Mouse (Mus musculus) liver, embryonic 15.5 days (tissue): Measurements from ENCODE around the gene Slc11a2. TPM values are rescaled to one million over a fixed set of nuclear protein-coding genes. Genes with fewer than 3 reads are reported as not detected.
A peak's percentile ranks its signal among the peaks of the same experiment; 100 is the strongest.
"Not testable (repeated sequence)": the region's sequence is repeated elsewhere in the genome, so short reads cannot be mapped to it uniquely, and the experiment has no call there.

Experiments
- ATAC-seq: fragments of 200-750 bp; cut with Nextera tagmentation; 2 replicates; pipeline ENCODE4 v1.8.0; 2017; ENCODE audit warnings: moderate number of reproducible peaks, mild to moderate bottlenecking, moderate library complexity; ENCODE audit not compliant: insufficient read depth
- H3K27ac ChIP-seq: fragments of 300-500 bp; sonication (generic); replicated peaks from 2 replicates; pipeline ENCODE4 v1.5.1; 2015; ENCODE audit warnings: mild to moderate bottlenecking, inconsistent platforms
- H3K27me3 ChIP-seq: fragments of 300-500 bp; sonication (generic); 2 replicates; pipeline ENCODE4 v1.6.1; 2015; ENCODE audit warnings: mild to moderate bottlenecking, inconsistent platforms
- H3K36me3 ChIP-seq: fragments of 300-500 bp; sonication (generic); replicated peaks from 2 replicates; pipeline ENCODE4 v1.6.1; 2015; ENCODE audit warnings: moderate library complexity, mild to moderate bottlenecking, inconsistent platforms
- H3K4me1 ChIP-seq: fragments of 300-500 bp; sonication (generic); replicated peaks from 2 replicates; pipeline ENCODE4 v1.6.1; 2015; ENCODE audit warnings: inconsistent platforms
- H3K4me2 ChIP-seq: fragments of 300-500 bp; sonication (generic); 2 replicates; pipeline ENCODE4 v1.6.1; 2015; ENCODE audit warnings: moderate library complexity, mild to moderate bottlenecking, inconsistent platforms
- H3K4me3 ChIP-seq: fragments of 300-500 bp; sonication (generic); replicated peaks from 2 replicates; pipeline ENCODE4 v1.5.1; 2015; ENCODE audit warnings: mild to moderate bottlenecking, inconsistent platforms
- H3K9ac ChIP-seq: fragments of 300-500 bp; sonication (generic); 2 replicates; pipeline ENCODE4 v1.6.1; 2015; ENCODE audit warnings: moderate library complexity, mild to moderate bottlenecking, inconsistent platforms
- H3K9me3 ChIP-seq: fragments of 300-500 bp; sonication (generic); replicated peaks from 2 replicates; pipeline ENCODE4 v1.6.1; 2016; ENCODE audit warnings: inconsistent platforms
- WGBS: fragments of 180-500 bp; shearing (Covaris S2); methylation state at CpG from one replicate; pipeline ENCODE4 v1.1.7; 2015; ENCODE audit warnings: mixed read lengths; ENCODE audit not compliant: insufficient replicate concordance; 5-methylcytosine and 5-hydroxymethylcytosine counted together
- polyA plus RNA-seq: library from polyadenylated mRNA; unstranded; fragments of >200 nt; fragmentation: Nextera tagmentation; extraction: Ambion mirVana; gene quantifications from 2 replicates; pipeline ENCODE4 v1.2.1, GENCODE M21; 2015

Gene Slc11a2
- polyA plus RNA-seq, 1 experiment from 2014 or later: 39.7 TPM

DNA sequence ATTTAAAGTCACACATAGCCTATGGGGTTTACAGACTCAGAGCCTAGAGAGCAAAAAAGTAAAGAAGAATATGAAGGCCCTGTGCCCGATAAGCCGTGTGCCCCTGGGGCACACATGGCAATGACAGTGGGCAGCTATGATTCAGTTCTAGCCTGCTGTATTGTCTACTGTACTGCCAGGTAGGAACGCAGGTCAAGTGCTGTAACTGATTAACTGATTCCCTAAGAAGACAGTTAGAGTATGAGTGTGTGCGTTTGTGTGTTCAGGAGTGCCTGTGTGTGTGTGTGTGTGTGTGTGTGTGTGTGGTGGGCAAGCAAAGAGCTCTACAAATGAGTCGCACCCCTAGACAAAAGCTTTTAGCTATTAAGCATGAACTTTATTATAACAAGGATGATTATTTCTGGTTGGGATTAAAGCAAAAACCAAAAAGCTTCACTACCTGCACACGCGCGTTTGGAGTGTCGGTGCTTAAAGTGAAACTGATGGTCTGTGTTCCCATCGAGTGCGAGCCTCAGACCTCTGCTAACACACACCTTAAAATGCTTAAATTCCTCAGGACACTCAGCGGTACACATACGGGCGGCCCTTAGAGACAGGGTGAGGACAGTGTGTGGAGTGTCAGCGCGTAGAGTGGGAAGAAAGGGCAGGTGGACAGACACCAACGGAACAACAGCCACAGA is 37.2 kb downstream of the Slc11a2 start:
- ATAC-seq: no peak
- Histone ChIP-seq H3K9ac (no peak overlapping the region), H3K9me3 (no peaks in the 10 kb centered on the region), H3K27me3 (no peaks in the 10 kb centered on the region), H3K4me1 (peaks cover 44% of the 10 kb centered on the region), H3K27ac (0 out of 2 replicates have a peak overlapping the region, but pooled peaks have one; percentile 2), H3K4me3 (no peak overlapping the region), H3K36me3 (peaks cover 18% of the 10 kb centered on the region), H3K4me2 (no peak overlapping the region)
- 82% methylated on average over 17 of the region's 17 CpGs for WGBS

DNA sequence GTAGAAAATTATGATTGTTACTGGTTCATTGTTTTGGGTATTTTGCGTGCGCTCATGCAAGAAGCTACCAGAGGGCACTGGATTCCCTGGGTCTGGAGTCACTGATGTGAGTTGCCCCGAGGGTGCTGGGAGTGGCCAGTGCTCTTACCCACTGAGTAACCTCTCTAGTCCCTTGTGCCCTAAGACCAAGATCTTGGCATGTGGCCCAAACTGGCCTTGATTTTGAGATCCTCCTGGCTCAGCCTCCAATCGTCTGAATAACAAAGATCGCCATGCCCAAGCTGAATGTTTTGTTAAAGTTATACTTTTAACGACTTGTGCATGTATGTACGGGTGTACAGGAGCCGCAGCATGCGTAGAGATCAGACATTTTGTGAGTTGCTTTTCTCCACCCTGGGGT is 39.2 kb downstream of the Slc11a2 start:
- Histone ChIP-seq H3K9me3 (no peaks in the 10 kb centered on the region), H3K36me3 (peaks cover 7% of the 10 kb centered on the region), H3K9ac (no peak overlapping the region), H3K4me1 (peaks cover 24% of the 10 kb centered on the region), H3K27me3 (no peaks in the 10 kb centered on the region; the same call in 1 of the 2 replicates), H3K4me2 (no peak overlapping the region), H3K27ac (no peak overlapping the region), H3K4me3 (no peak overlapping the region)
- 82% methylated on average over 9 of the region's 9 CpGs for WGBS
- ATAC-seq: no peak

DNA sequence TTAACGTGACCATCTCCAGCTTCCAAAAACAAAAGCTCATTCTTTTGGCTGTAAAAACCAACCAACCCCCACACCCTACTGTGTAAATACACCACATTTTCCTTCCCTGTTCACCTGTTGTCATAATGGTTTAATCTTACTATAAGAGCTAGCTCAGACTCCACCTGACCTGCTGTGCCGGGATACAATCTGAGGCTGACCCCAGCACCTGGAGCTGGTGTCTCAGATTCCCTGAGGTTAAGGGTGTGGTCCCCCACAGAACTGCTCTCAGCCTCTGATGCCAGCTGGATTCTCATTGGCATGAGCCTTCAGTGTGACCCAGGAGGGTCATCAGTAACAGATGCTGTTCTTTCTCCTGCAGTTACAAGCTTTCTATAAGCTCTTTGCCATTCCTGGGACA is 44.8 kb downstream of the Slc11a2 start:
- Histone ChIP-seq H3K27me3 (no peaks in the 10 kb centered on the region; the same call in 1 of the 2 replicates), H3K36me3 (no peaks in the 10 kb centered on the region), H3K9me3 (no peaks in the 10 kb centered on the region), H3K4me2 (no peak overlapping the region), H3K27ac (no peak overlapping the region), H3K4me1 (no peaks in the 10 kb centered on the region), H3K4me3 (no peak overlapping the region), H3K9ac (no peak overlapping the region)
- no peak for ATAC-seq
- WGBS: 45% methylated on average over 2 of the region's 2 CpGs

DNA sequence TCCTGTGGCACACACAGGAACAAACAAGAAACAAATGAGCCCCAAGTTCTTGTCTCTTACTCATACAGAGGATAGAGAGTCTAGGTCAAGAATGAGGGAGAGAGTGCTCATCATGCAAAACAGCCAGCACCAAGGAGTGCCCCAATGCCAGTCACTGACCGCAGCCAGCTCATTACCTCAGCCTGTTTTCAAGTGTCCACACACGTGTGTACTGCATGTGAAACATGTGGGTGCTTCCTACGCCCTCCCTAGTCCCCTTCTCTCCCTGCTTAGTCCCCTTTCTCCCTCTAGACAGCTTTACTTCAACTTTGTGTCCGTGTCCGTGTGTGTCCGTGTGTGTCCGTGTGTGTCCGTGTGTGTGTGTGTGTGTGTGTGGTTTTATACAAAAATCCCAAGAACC is 45.2 kb downstream of the Slc11a2 start:
- Histone ChIP-seq H3K9me3 (no peaks in the 10 kb centered on the region), H3K27me3 (no peaks in the 10 kb centered on the region; the same call in 1 of the 2 replicates), H3K4me2 (no peak overlapping the region), H3K27ac (no peak overlapping the region), H3K36me3 (no peaks in the 10 kb centered on the region), H3K4me1 (no peaks in the 10 kb centered on the region), H3K9ac (no peak overlapping the region), H3K4me3 (no peak overlapping the region)
- no peak for ATAC-seq
- 72% methylated on average over 8 of the region's 8 CpGs for WGBS

DNA sequence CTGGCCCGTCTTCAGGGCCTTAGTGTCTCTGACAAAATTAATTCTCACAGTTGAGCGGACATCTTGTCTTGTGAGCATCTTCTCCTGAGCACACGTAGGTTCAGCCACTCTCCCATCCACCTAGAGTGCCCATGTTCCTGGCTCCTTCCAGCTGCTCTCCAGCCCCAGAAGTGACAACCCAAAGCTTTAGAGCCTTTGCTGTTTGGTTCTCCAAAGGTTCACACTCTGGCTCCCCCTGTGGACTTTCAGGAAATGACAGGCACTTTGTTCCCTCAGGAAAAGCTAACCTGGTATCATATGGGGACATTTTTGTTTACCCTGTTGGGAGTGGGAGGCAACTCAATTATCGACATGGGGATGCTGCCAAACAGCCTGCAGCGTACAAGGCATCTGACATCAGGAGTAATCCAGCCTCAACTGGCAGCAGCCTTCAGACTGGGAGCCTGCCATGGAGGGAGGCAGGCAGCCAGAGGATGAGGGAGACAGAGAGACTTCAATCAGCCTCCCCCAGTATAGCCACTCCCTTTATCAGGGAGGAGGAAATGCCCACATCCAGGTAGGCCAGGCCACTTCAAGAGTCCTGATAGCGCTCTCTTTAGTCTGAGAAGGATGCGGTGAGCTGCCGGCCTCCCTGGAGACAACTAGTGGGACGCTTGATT is 46.9 kb downstream of the Slc11a2 start:
- not testable (repeated sequence) for H3K27me3 ChIP-seq, ATAC-seq, H3K9ac ChIP-seq, H3K9me3 ChIP-seq, H3K4me1 ChIP-seq, H3K4me3 ChIP-seq, H3K4me2 ChIP-seq, H3K36me3 ChIP-seq, H3K27ac ChIP-seq
- 17% methylated on average over 3 of the region's 9 CpGs for whole genome bisulfite sequencing

DNA sequence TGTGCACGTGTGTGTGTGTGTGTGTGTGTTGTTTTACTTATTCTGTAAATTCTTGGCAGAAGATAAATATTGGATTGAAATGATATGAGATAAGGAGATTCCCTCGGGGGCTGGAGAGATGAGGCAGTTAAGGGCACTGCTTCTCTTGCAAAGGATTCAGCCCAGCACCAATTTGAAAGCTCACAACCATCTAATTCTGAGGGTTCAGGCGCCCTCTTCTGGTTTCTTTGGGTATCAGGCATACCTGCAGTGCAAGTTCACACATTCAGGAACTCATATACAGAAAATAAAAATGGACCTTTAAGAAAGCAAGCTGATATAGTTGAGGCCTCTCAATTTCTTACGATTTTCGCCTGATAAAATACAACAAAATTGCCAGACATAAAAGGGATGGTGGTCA is 49.8 kb downstream of the Slc11a2 start:
- Histone ChIP-seq H3K36me3 (no peaks in the 10 kb centered on the region), H3K4me3 (no peak overlapping the region), H3K27ac (no peak overlapping the region), H3K4me2 (no peak overlapping the region), H3K9ac (no peak overlapping the region), H3K27me3 (no peaks in the 10 kb centered on the region), H3K9me3 (no peaks in the 10 kb centered on the region), H3K4me1 (no peaks in the 10 kb centered on the region)
- WGBS: 28% methylated on average over 5 of the region's 5 CpGs
- no peak for ATAC-seq

DNA sequence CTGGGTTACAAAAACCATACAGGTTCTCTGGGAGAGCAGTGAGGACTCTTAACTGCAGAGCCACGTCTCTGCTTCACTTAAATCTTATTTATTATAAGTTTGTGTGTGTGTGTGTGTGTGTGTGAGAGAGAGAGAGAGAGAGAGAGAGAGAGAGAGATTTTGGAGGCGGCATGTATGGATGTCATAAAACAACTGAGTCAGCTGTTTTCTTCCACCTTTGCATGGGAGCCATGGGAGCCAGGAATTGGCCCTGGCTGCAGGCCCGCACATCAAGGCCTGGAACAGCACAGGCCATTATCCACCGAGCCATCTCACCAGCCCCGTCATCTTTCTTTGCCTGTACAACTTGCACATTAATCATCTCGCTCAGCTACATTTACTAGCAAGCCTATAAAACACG is 57.8 kb downstream of the Slc11a2 start:
- WGBS: 63% methylated on average over 7 of the region's 7 CpGs
- no peaks in the 10 kb centered on the region for H3K9me3 ChIP-seq
- H3K4me1 ChIP-seq: no peaks in the 10 kb centered on the region
- no peak for ATAC-seq
- no peaks in the 10 kb centered on the region for H3K36me3 ChIP-seq
- H3K27ac ChIP-seq: no peak overlapping the region
- no peak overlapping the region for H3K4me3 ChIP-seq
- no peaks in the 10 kb centered on the region for H3K27me3 ChIP-seq
- H3K4me2 ChIP-seq: no peak overlapping the region
- no peak overlapping the region for H3K9ac ChIP-seq

DNA sequence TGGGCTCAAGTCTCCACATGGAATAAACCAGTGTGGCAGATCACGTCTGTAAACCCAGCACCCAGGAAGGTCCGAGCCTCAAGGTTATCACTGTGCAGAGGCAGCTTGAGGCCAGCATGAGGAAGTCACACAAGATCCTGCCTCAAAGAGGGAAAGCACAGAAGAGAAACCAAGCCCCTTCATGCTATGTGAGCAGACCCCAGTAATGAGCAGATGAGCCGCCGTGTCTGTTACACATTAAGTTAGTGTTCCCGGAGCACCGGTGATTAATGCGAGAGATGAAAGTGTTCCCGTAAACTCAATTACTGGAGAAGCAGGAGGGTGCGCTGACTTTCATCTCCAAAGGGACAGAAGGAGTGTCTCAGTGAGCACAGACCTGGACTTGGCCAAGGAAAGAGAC is 58.9 kb downstream of the Slc11a2 start:
- not testable (repeated sequence) for H3K27ac ChIP-seq, H3K9ac ChIP-seq, H3K4me2 ChIP-seq, H3K9me3 ChIP-seq, H3K36me3 ChIP-seq, H3K4me3 ChIP-seq, H3K27me3 ChIP-seq, H3K4me1 ChIP-seq, ATAC-seq
- WGBS: 73% methylated on average over 9 of the region's 9 CpGs

DNA sequence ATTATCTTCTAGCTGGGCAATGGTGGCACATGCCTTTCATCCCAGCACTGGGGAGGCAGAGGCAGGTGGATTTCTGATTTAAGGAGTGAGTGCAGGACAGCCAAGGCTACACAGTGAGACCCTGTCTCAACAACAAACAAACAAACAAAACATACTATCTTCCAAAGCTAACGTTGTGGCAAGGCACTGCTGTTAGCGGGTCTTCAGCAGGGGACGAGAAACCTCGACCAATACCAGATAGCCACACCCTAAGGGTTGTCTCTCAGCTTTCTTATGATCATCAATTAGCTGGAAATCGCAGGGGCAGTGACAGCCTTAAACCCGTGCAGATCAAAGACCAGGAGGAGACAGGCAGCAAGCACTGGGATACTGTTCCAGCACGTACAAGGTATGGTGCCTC is 60.6 kb downstream of the Slc11a2 start, which contains the start of gene Higd1c:
Higd1c (plus strand) TSS at position 301 of the 400 bp plus-strand sequence.
- no peak within 1 kb of the TSS for H3K4me2 ChIP-seq
- H3K27me3 ChIP-seq: no peaks in the 10 kb centered on the region
- H3K9me3 ChIP-seq: no peaks in the 10 kb centered on the region
- ATAC-seq: no peak
- 55% methylated on average over 7 of the region's 7 CpGs for WGBS
- H3K4me1 ChIP-seq: no peaks in the 10 kb centered on the region
- no peaks in the 10 kb centered on the region for H3K36me3 ChIP-seq
- no peak within 1 kb of the TSS for H3K4me3 ChIP-seq
- H3K27ac ChIP-seq: no peak within 1 kb of the TSS
- H3K9ac ChIP-seq: no peak within 1 kb of the TSS

DNA sequence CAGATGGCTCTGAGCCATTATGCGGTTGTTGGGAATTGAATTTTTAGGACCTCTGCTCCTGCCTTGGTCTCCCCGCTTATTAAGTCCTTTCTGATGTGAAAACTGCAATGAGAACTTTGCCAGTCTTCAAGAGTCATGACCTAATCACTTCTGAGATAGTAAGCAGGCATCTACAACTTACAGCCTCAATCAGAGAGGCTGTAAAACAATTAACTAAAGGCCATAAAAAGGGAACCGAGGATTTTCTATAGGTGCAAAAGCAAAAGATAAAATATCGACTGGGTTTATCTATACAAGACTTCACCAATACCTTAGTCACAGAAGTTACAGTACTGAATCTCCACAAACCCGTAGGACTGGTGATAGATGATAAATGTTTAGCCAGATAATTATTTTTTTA is 69.0 kb downstream of the Slc11a2 start:
- 53% methylated on average over 5 of the region's 5 CpGs for whole genome bisulfite sequencing

DNA sequence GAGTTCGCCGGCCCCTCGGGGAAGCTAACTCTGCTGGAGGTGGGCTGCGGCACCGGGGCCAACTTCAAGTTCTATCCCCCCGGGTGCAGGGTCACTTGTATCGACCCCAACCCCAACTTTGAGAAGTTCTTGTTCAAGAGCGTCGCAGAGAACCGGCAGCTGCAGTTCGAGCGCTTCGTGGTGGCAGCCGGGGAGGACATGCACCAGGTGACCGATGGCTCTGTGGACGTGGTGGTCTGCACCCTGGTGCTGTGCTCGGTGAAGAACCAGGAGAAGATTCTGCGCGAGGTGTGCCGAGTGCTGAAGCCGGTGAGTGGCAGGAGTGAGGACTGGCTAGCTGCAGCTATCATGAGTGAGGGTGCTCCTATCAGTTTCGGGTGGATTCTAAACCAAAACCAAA is 71.5 kb downstream of the Slc11a2 start:
- H3K36me3 ChIP-seq, H3K27me3 ChIP-seq, H3K4me3 ChIP-seq, H3K9ac ChIP-seq, H3K9me3 ChIP-seq, H3K27ac ChIP-seq, H3K4me1 ChIP-seq, ATAC-seq, H3K4me2 ChIP-seq: not testable (repeated sequence)
- WGBS: 77% methylated on average over 22 of the region's 22 CpGs

More for the DNA sequence above, 69.0 kb downstream of the Slc11a2 start:
- no peak overlapping the region for H3K9ac ChIP-seq
- no peak overlapping the region for H3K27ac ChIP-seq
- no peaks in the 10 kb centered on the region for H3K4me1 ChIP-seq
- no peak overlapping the region for H3K4me3 ChIP-seq
- no peaks in the 10 kb centered on the region for H3K9me3 ChIP-seq
- H3K4me2 ChIP-seq: no peak overlapping the region
- H3K36me3 ChIP-seq: no peaks in the 10 kb centered on the region
- no peak for ATAC-seq
- H3K27me3 ChIP-seq: 0 out of 2 replicates have a peak, but pooled peaks cover 2% of the 10 kb centered on the region
